Comparison of ENCODE assay signal across 10 mouse cellular contexts in the genomic region with DNA sequence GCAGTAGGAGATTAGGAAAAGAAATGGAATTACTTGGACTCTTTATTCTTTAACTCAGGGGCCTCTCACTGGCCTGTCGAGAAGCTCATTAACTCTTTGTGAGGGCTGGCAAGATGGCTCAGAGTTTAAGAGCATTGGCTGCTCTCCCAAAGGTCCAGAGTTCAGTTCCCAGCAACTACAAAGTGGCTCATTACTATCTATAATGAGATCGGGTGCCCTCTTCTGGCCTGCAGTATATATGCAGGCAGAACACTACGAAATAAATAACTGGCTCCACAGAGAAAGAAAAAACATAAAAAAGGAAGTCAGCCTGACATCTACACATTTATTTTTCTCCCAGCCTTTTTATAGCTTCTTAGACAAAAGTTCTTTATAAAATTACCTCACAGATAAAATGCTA. TPM values are rescaled to one million over a fixed set of nuclear protein-coding genes. Genes with fewer than 3 reads are reported as not detected.
DNase-seq lines count a peak whose midpoint lies in the region; ATAC-seq and TF ChIP-seq lines count a peak whose summit lies in the region.
"Had no signal": no experiment of that assay in that cellular context is flagged by ENCODE, and none has a peak within 500 bp of the region (broad histone marks: within the 10 kb centered on the region; RNA-seq: fewer than 3 reads in every experiment).

No protein-coding gene starts in this region.

- intact Hi-C loops in heart, postnatal 14 days (cut with DNase I), result no loop called here

- 21% methylated on average over 3 of the region's 3 CpGs for WGBS in heart, postnatal 0 days
- 22% methylated on average over 3 of the region's 3 CpGs for WGBS in liver, embryonic 13.5 days (ENCODE audit: insufficient replicate concordance)

- H3K9ac ChIP-seq in heart, postnatal 0 days (replicated peaks; ENCODE audit: low read depth, low read length), result no peak overlapping the region
- no peak overlapping the region for H3K9ac ChIP-seq in liver, embryonic 13.5 days

- POLR2A ChIA-PET in Patski (lab: Charles Lee), result no interaction called here

- in situ Hi-C loops in Patski (cut with MboI; ENCODE audit: low pct_unique_long_range_greater_than_20kb), result no loop called here

- no peak overlapping the region for H3K27ac ChIP-seq in heart, postnatal 0 days (ENCODE audit: low read depth)
- peak overlapping the region; percentile 95 for H3K27ac ChIP-seq in liver, embryonic 13.5 days
- H3K27ac ChIP-seq: macrophage had no signal

- CTCF ChIA-PET in Patski (lab: Charles Lee), result interaction anchor here (1.3 to 2.1 kb wide), 4 partner anchors 8 to 33 kb away, joined by 3 to 7 read pairs (median 4); no protein-coding TSS in a partner anchor

- TF ChIP-seq EP300 in heart, postnatal 0 days (IDR thresholded peaks at IDR 0.05; ENCODE audit: low read depth), result no peak

- no peak overlapping the region for H3K4me2 ChIP-seq in heart, postnatal 0 days (ENCODE audit: low read depth, low read length)
- no peak overlapping the region for H3K4me2 ChIP-seq in liver, embryonic 13.5 days

- H3K9me3 ChIP-seq in heart, postnatal 0 days (replicated peaks; ENCODE audit: control insufficient read depth, low read length), result no peaks in the 10 kb centered on the region
- no peaks in the 10 kb centered on the region for H3K9me3 ChIP-seq in liver, embryonic 13.5 days (replicated peaks)

- ATAC-seq in heart, postnatal 0 days (ENCODE audit: insufficient read depth, low read depth), result no peak
- ATAC-seq in Patski, result no peak
- ATAC-seq in liver, embryonic 13.5 days (ENCODE audit: low read depth), result no peak

- no peaks in the 10 kb centered on the region for H3K27me3 ChIP-seq in heart, postnatal 0 days (ENCODE audit: control insufficient read depth, insufficient read depth, low read length)
- no peaks in the 10 kb centered on the region for H3K27me3 ChIP-seq in Patski
- no peaks in the 10 kb centered on the region for H3K27me3 ChIP-seq in liver, embryonic 13.5 days

- no peak for DNase-seq in heart, postnatal 0 days (ENCODE audit: low spot score)
- DNase-seq in heart, postnatal 14 days, result no peak
- DNase-seq in 3T3-L1 (ENCODE audit: low read depth, low spot score) (peak; percentile 61), Patski (ENCODE audit: low read depth, low spot score) (no peak)
- no peak for DNase-seq in liver, embryonic 13.5 days
- no peak for DNase-seq in adrenal gland, postnatal 36 days
- DNase-seq in left cerebral cortex, adult 9 months (ENCODE audit: low spot score in 2 of 2), result no peak
- DNase-seq in heart, postnatal 4 days, result no peak
- DNase-seq: right cerebral cortex, adult 18-20 months had no signal

- no peak overlapping the region for H3K4me3 ChIP-seq in heart, postnatal 0 days (ENCODE audit: low read depth, low read length)
- H3K4me3 ChIP-seq in liver, embryonic 13.5 days (replicated peaks), result no peak overlapping the region

- peak; percentile 45 for TF ChIP-seq CTCF in heart, postnatal 0 days (IDR thresholded peaks at IDR 0.05; ENCODE audit: low read depth)
- peak; percentile 69 for TF ChIP-seq CTCF in Patski (IDR thresholded peaks at IDR 0.05)

- no peaks in the 10 kb centered on the region for H3K36me3 ChIP-seq in heart, postnatal 0 days (replicated peaks; ENCODE audit: control insufficient read depth, insufficient read depth, low read length)
- peaks cover 11% of the 10 kb centered on the region for H3K36me3 ChIP-seq in liver, embryonic 13.5 days

- H3K4me1 ChIP-seq in heart, postnatal 0 days (ENCODE audit: control insufficient read depth, insufficient read depth), result peaks cover 17% of the 10 kb centered on the region
- H3K4me1 ChIP-seq in liver, embryonic 13.5 days (replicated peaks), result peaks cover 83% of the 10 kb centered on the region

RNA-seq across cellular contexts. Expression of gene Tecr, which starts 11.4 kb away (rescaled TPM):
- total RNA-seq in heart, postnatal 0 days (2014; rRNA removed; ENCODE audit: low replicate concordance), result 253 and 327 TPM in 2 replicates
- 380 and 391 TPM in 2 replicates for polyA plus RNA-seq in heart, postnatal 0 days (2015; fragmentation: Nextera tagmentation; extraction: Ambion mirVana)
- 100 to 1,000 TPM; 184 to 210 TPM for total RNA-seq in heart, postnatal 14 days (2021)
- 275 TPM for polyA plus RNA-seq in Patski (2021)
- 334 and 348 TPM in 2 replicates for polyA plus RNA-seq in liver, embryonic 13.5 days (2015; fragmentation: Nextera tagmentation; extraction: Ambion mirVana)
- total RNA-seq in adrenal gland, postnatal 36 days (2021), result 100 to 1,000 TPM; 450 to 470 TPM
- total RNA-seq in heart, postnatal 4 days (2021), result 100 to 1,000 TPM; 162 to 169 TPM

RNA-seq across cellular contexts. Expression of gene Dnajb1, which starts 11.6 kb away (rescaled TPM):
- 17.6 and 21.3 TPM in 2 replicates for total RNA-seq in heart, postnatal 0 days (2014; rRNA removed; ENCODE audit: low replicate concordance)
- polyA plus RNA-seq in heart, postnatal 0 days (2015; fragmentation: Nextera tagmentation; extraction: Ambion mirVana), result 23.3 and 26.7 TPM in 2 replicates
- total RNA-seq in heart, postnatal 14 days (2021), result 10 to 100 TPM; 13.9 to 18.2 TPM
- 39.9 TPM for polyA plus RNA-seq in Patski (2021)
- polyA plus RNA-seq in liver, embryonic 13.5 days (2015; fragmentation: Nextera tagmentation; extraction: Ambion mirVana), result 54.5 and 59.6 TPM in 2 replicates
- 10 to 100 TPM; 38.5 to 57.2 TPM for total RNA-seq in adrenal gland, postnatal 36 days (2021)
- 10 to 100 TPM; 21.3 to 22.8 TPM for total RNA-seq in heart, postnatal 4 days (2021)

RNA-seq across cellular contexts. Expression of gene Ndufb7, which starts 29.9 kb away (rescaled TPM):
- total RNA-seq in heart, postnatal 0 days (2014; rRNA removed; ENCODE audit: low replicate concordance), result 431 and 682 TPM in 2 replicates
- polyA plus RNA-seq in heart, postnatal 0 days (2015; fragmentation: Nextera tagmentation; extraction: Ambion mirVana), result 1,145 and 1,161 TPM in 2 replicates
- 100 to 1,000 TPM; 675 to 683 TPM for total RNA-seq in heart, postnatal 14 days (2021)
- polyA plus RNA-seq in Patski (2021), result 247 TPM
- 268 and 288 TPM in 2 replicates for polyA plus RNA-seq in liver, embryonic 13.5 days (2015; fragmentation: Nextera tagmentation; extraction: Ambion mirVana)
- total RNA-seq in adrenal gland, postnatal 36 days (2021), result 100 to 1,000 TPM; 218 to 228 TPM
- 100 to 1,000 TPM; 517 to 525 TPM for total RNA-seq in heart, postnatal 4 days (2021)

RNA-seq across cellular contexts. Expression of gene Gipc1, which starts 56.1 kb away (rescaled TPM):
- 82.2 and 82.6 TPM in 2 replicates for total RNA-seq in heart, postnatal 0 days (2014; rRNA removed; ENCODE audit: low replicate concordance)
- polyA plus RNA-seq in heart, postnatal 0 days (2015; fragmentation: Nextera tagmentation; extraction: Ambion mirVana), result 101 and 102 TPM in 2 replicates
- 10 to 100 TPM; 34.1 to 34.6 TPM for total RNA-seq in heart, postnatal 14 days (2021)
- polyA plus RNA-seq in Patski (2021), result 133 TPM
- 61.3 and 64.3 TPM in 2 replicates for polyA plus RNA-seq in liver, embryonic 13.5 days (2015; fragmentation: Nextera tagmentation; extraction: Ambion mirVana)
- 10 to 100 TPM; 37.8 to 44.0 TPM for total RNA-seq in adrenal gland, postnatal 36 days (2021)
- total RNA-seq in heart, postnatal 4 days (2021), result 10 to 100 TPM; 61.9 to 64.2 TPM
